In the genomic region with DNA sequence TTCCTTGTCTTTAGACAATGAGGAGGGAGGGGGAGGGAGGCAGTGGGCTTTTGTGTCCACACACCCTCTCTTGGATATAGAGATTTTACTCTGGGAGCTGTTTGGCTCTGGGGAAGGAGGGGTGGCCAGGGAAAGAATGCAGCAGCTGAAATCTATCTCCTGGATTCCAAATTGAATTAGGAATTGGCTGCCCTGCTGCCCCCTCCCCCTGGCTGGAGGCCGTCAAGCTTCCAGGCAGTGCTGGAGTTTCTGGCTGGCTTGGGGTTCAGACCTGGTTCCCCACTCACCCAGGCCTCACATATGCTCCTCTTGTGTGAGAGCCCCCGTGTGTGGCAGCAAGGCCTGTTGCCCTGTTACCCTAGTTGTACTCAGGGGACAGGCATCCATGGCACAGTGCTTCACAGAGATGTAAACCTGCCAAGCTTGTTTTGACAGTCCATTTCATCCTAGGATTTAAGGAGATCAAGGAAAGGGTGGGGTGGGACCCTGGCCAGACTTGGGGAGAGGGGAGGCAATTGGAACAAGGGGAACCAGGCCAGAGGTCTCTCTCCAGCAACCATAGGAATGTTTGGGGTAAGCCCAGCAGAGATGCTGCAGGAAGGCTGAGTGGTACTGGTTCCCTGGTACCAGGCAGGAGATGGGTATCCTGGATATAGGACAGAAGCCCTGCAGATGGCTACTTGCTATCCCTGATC, we compare ENCODE assay signal across 11 mouse cellular contexts. TPM values are rescaled to one million over a fixed set of nuclear protein-coding genes. Genes with fewer than 3 reads are reported as not detected.
DNase-seq lines count a peak whose midpoint lies in the region; ATAC-seq and TF ChIP-seq lines count a peak whose summit lies in the region.
"Had no signal": no experiment of that assay in that cellular context is flagged by ENCODE, and none has a peak within 500 bp of the region (broad histone marks: within the 10 kb centered on the region; RNA-seq: fewer than 3 reads in every experiment).

No protein-coding gene starts in this region.

- H3K27ac ChIP-seq in lung, embryonic 14.5 days (ENCODE audit: low read depth), result peak overlapping the region; percentile 56; the same call in 1 of the 2 replicates
- peak overlapping the region; percentile 75 for H3K27ac ChIP-seq in intestine, embryonic 15.5 days
- peak overlapping the region; percentile 88 for H3K27ac ChIP-seq in stomach, embryonic 14.5 days (ENCODE audit: low read length)
- H3K27ac ChIP-seq: liver, embryonic 12.5 days had no signal

- peaks cover 15% of the 10 kb centered on the region for H3K36me3 ChIP-seq in lung, embryonic 14.5 days (ENCODE audit: insufficient read depth)
- peaks cover 14% of the 10 kb centered on the region for H3K36me3 ChIP-seq in intestine, embryonic 15.5 days
- H3K36me3 ChIP-seq in stomach, embryonic 14.5 days (ENCODE audit: control insufficient read depth, insufficient read depth, low read length), result peaks cover 17% of the 10 kb centered on the region; the same call in 1 of the 2 replicates

- DNase-seq in gastrocnemius, postnatal 10 days, result peak; percentile 45
- DNase-seq in gastrocnemius, adult 8-10 months (ENCODE audit: low spot score in 2 of 2), result no peak
- peak; percentile 63 for DNase-seq in lung, embryonic 14.5 days
- no peak for DNase-seq in lung, adult 2 months
- no peak for DNase-seq in adipocyte (ENCODE audit: low spot score)
- DNase-seq: cerebellum, adult 11-12 months had no signal

- no peak overlapping the region for H3K9ac ChIP-seq in lung, embryonic 14.5 days
- no peak overlapping the region for H3K9ac ChIP-seq in intestine, embryonic 15.5 days
- H3K9ac ChIP-seq in stomach, embryonic 14.5 days (replicated peaks; ENCODE audit: low read depth, low read length), result 0 out of 2 replicates have a peak overlapping the region, but pooled peaks have one; percentile 10
- H3K9ac ChIP-seq: liver, embryonic 12.5 days had no signal

- H3K9me3 ChIP-seq in lung, embryonic 14.5 days (ENCODE audit: low read depth, low read length), result no peaks in the 10 kb centered on the region
- H3K9me3 ChIP-seq in intestine, embryonic 15.5 days, result no peaks in the 10 kb centered on the region
- H3K9me3 ChIP-seq in stomach, embryonic 14.5 days (ENCODE audit: control insufficient read depth, low read depth, low read length), result no peaks in the 10 kb centered on the region
- H3K9me3 ChIP-seq: liver, embryonic 12.5 days had no signal

- H3K4me1 ChIP-seq in lung, embryonic 14.5 days (ENCODE audit: insufficient read depth), result peaks cover 36% of the 10 kb centered on the region
- peaks cover 23% of the 10 kb centered on the region for H3K4me1 ChIP-seq in lung, adult 2 months (ENCODE audit: control insufficient read depth, insufficient read depth, low read length)
- H3K4me1 ChIP-seq in intestine, embryonic 15.5 days (replicated peaks), result peaks cover 74% of the 10 kb centered on the region
- peaks cover 67% of the 10 kb centered on the region for H3K4me1 ChIP-seq in stomach, embryonic 14.5 days (ENCODE audit: control insufficient read depth, insufficient read depth, low read length)

- H3K4me2 ChIP-seq in lung, embryonic 14.5 days, result no peak overlapping the region
- no peak overlapping the region for H3K4me2 ChIP-seq in intestine, embryonic 15.5 days (replicated peaks)
- H3K4me2 ChIP-seq in stomach, embryonic 14.5 days (replicated peaks; ENCODE audit: low read depth, low read length), result no peak overlapping the region
- H3K4me2 ChIP-seq: liver, embryonic 12.5 days had no signal

- peaks cover 9% of the 10 kb centered on the region; the same call in 1 of the 2 replicates for H3K27me3 ChIP-seq in lung, embryonic 14.5 days (ENCODE audit: insufficient read depth, low read length)
- H3K27me3 ChIP-seq in intestine, embryonic 15.5 days (replicated peaks), result no peaks in the 10 kb centered on the region
- H3K27me3 ChIP-seq in stomach, embryonic 14.5 days (ENCODE audit: control insufficient read depth, insufficient read depth, low read length), result no peaks in the 10 kb centered on the region

- H3K4me3 ChIP-seq in lung, embryonic 14.5 days (ENCODE audit: low read depth, low read length), result no peak overlapping the region
- no peak overlapping the region for H3K4me3 ChIP-seq in lung, adult 2 months (replicated peaks; ENCODE audit: extremely low read depth, low read depth, low read length)
- H3K4me3 ChIP-seq in intestine, embryonic 15.5 days (replicated peaks), result no peak overlapping the region
- no peak overlapping the region for H3K4me3 ChIP-seq in stomach, embryonic 14.5 days (ENCODE audit: low read depth, low read length)
- H3K4me3 ChIP-seq: liver, embryonic 12.5 days had no signal

- no peak for TF ChIP-seq POLR2A in lung, adult 2 months (IDR thresholded peaks at IDR 0.05; ENCODE audit: borderline replicate concordance, extremely low read depth, low read depth, low read length)

- ATAC-seq in lung, embryonic 14.5 days (ENCODE audit: insufficient read depth), result no peak
- no peak for ATAC-seq in intestine, embryonic 15.5 days
- no peak for ATAC-seq in stomach, embryonic 14.5 days (ENCODE audit: insufficient number of reproducible peaks, insufficient read depth, low FRiP score, low read depth)
- no peak for ATAC-seq in frontal cortex, adult (ENCODE audit: low TSS enrichment)
- ATAC-seq: CD4-positive, CD25-positive, alpha-beta regulatory T cell, adult 4 months; liver, embryonic 12.5 days had no signal

- TF ChIP-seq CTCF in lung, embryonic 14.5 days (IDR thresholded peaks at IDR 0.05; ENCODE audit: low read depth), result no peak
- TF ChIP-seq CTCF in lung, adult 2 months (IDR thresholded peaks at IDR 0.05; ENCODE audit: insufficient read depth, low read length), result no peak

- 28% methylated on average over 2 of the region's 2 CpGs for WGBS in lung, embryonic 14.5 days
- 64% methylated on average over 2 of the region's 2 CpGs for WGBS in lung, adult 2 months
- 20% methylated on average over 2 of the region's 2 CpGs for WGBS in intestine, embryonic 15.5 days
- 13% methylated on average over 2 of the region's 2 CpGs for WGBS in stomach, embryonic 14.5 days

RNA-seq across cellular contexts. Expression of a gene that starts 1.4 kb away (rescaled TPM):
- under 1 TPM; 0.14 to 0.38 TPM for total RNA-seq in gastrocnemius, postnatal 10 days (2021)
- under 1 TPM in 2 of 4 experiments, not detected in 2; 0.15 to 0.16 TPM for total RNA-seq in gastrocnemius, adult 8-10 months (2022)
- 0.89 and 0.95 TPM in 2 replicates for polyA plus RNA-seq in lung, embryonic 14.5 days (2014; fragmentation: Nextera tagmentation; extraction: Ambion mirVana)
- 6.8 and 7.8 TPM in 2 replicates for polyA plus RNA-seq in lung, adult 2 months (2012; rRNA removed)
- 1.2 and 1.6 TPM in 2 replicates for polyA plus RNA-seq in intestine, embryonic 15.5 days (2015; fragmentation: Nextera tagmentation; extraction: Ambion mirVana)
- 3.1 and 5.4 TPM in 2 replicates for polyA plus RNA-seq in stomach, embryonic 14.5 days (2014; fragmentation: Nextera tagmentation; extraction: Ambion mirVana)

RNA-seq across cellular contexts. Expression of a gene that starts 12.6 kb away (rescaled TPM):
- total RNA-seq in gastrocnemius, postnatal 10 days (2021), result 10 to 100 TPM; 28.0 to 34.5 TPM
- 10 to 100 TPM; 14.5 to 18.1 (median 17.6) TPM for total RNA-seq in gastrocnemius, adult 8-10 months (2022)
- polyA plus RNA-seq in lung, embryonic 14.5 days (2014; fragmentation: Nextera tagmentation; extraction: Ambion mirVana), result 170 and 175 TPM in 2 replicates
- 58.6 and 67.0 TPM in 2 replicates for polyA plus RNA-seq in lung, adult 2 months (2012; rRNA removed)
- polyA plus RNA-seq in intestine, embryonic 15.5 days (2015; fragmentation: Nextera tagmentation; extraction: Ambion mirVana), result 163 and 166 TPM in 2 replicates
- 180 and 185 TPM in 2 replicates for polyA plus RNA-seq in stomach, embryonic 14.5 days (2014; fragmentation: Nextera tagmentation; extraction: Ambion mirVana)

RNA-seq across cellular contexts. Expression of a gene that starts 33.9 kb away (rescaled TPM):
- total RNA-seq in gastrocnemius, postnatal 10 days (2021), result 10 to 100 TPM; 53.4 to 54.7 TPM
- total RNA-seq in gastrocnemius, adult 8-10 months (2022), result 10 to 100 TPM; 23.2 to 24.1 (median 23.6) TPM
- 35.8 and 37.7 TPM in 2 replicates for polyA plus RNA-seq in lung, embryonic 14.5 days (2014; fragmentation: Nextera tagmentation; extraction: Ambion mirVana)
- 148 and 168 TPM in 2 replicates for polyA plus RNA-seq in lung, adult 2 months (2012; rRNA removed)
- polyA plus RNA-seq in intestine, embryonic 15.5 days (2015; fragmentation: Nextera tagmentation; extraction: Ambion mirVana), result 34.4 and 35.2 TPM in 2 replicates
- 30.1 and 30.7 TPM in 2 replicates for polyA plus RNA-seq in stomach, embryonic 14.5 days (2014; fragmentation: Nextera tagmentation; extraction: Ambion mirVana)

RNA-seq across cellular contexts. Expression of a gene that starts 49.9 kb away (rescaled TPM):
- total RNA-seq in gastrocnemius, postnatal 10 days (2021), result 10 to 100 TPM; 19.4 to 20.6 TPM
- 10 to 100 TPM; 10.6 to 12.0 (median 11.7) TPM for total RNA-seq in gastrocnemius, adult 8-10 months (2022)
- polyA plus RNA-seq in lung, embryonic 14.5 days (2014; fragmentation: Nextera tagmentation; extraction: Ambion mirVana), result 184 and 199 TPM in 2 replicates
- 18.4 and 24.0 TPM in 2 replicates for polyA plus RNA-seq in lung, adult 2 months (2012; rRNA removed)
- polyA plus RNA-seq in intestine, embryonic 15.5 days (2015; fragmentation: Nextera tagmentation; extraction: Ambion mirVana), result 215 and 226 TPM in 2 replicates
- polyA plus RNA-seq in stomach, embryonic 14.5 days (2014; fragmentation: Nextera tagmentation; extraction: Ambion mirVana), result 141 and 147 TPM in 2 replicates

RNA-seq across cellular contexts. Expression of a gene that starts 57.1 kb away (rescaled TPM):
- total RNA-seq in gastrocnemius, postnatal 10 days (2021), result 10 to 100 TPM; 10.3 to 11.7 TPM
- total RNA-seq in gastrocnemius, adult 8-10 months (2022), result 1 to 10 TPM; 3.6 to 7.9 (median 3.8) TPM
- polyA plus RNA-seq in lung, embryonic 14.5 days (2014; fragmentation: Nextera tagmentation; extraction: Ambion mirVana), result 54.9 and 61.3 TPM in 2 replicates
- 23.5 and 26.4 TPM in 2 replicates for polyA plus RNA-seq in lung, adult 2 months (2012; rRNA removed)
- 47.0 and 48.2 TPM in 2 replicates for polyA plus RNA-seq in intestine, embryonic 15.5 days (2015; fragmentation: Nextera tagmentation; extraction: Ambion mirVana)
- 59.5 and 59.6 TPM in 2 replicates for polyA plus RNA-seq in stomach, embryonic 14.5 days (2014; fragmentation: Nextera tagmentation; extraction: Ambion mirVana)

Comparison
In these comparisons a context has a peak if more than half of its experiments do, and no peak if none do; other contexts are left out.
1. DNase-seq: peak in gastrocnemius, postnatal 10 days (single experiment) and lung, embryonic 14.5 days (single experiment); none in gastrocnemius, adult 8-10 months (0 of 2), lung, adult 2 months (single experiment) and adipocyte (single experiment).
2. Peak in every context shown above with its lines, with median percentiles within 50 percentile points of each other: H3K27ac ChIP-seq.